Comparison of ENCODE assay signal across 7 mouse cellular contexts in genomic region chr4:98887148-98887547, GRCm38 (mm10). TPM values are rescaled to one million over a fixed set of nuclear protein-coding genes. Genes with fewer than 3 reads are reported as not detected.
A peak's percentile ranks its signal among the peaks of the same experiment; 100 is the strongest.
DNase-seq lines count a peak whose midpoint lies in the region; ATAC-seq and TF ChIP-seq lines count a peak whose summit lies in the region.

No protein-coding gene starts in this region.

- DNase-seq in MEL (ENCODE audit: low read depth, low spot score): peak; percentile 52
- DNase-seq in adrenal gland, postnatal 36 days: peak; percentile 21 to 55
- peak; percentile 85 for DNase-seq in embryonic facial prominence, embryonic 14.5 days (ENCODE audit: low spot score)
- DNase-seq in layer of hippocampus, adult 9-10 months (ENCODE audit: low spot score): peak; percentile 47
- DNase-seq in lung, postnatal 25 days (ENCODE audit: low spot score): peak; percentile 57
- peak; percentile 39 to 56 for DNase-seq in right cerebral cortex, postnatal 10 days (ENCODE audit: low spot score in 2 of 2)

- no peaks in the 10 kb centered on the region for H3K9me3 ChIP-seq in MEL (replicated peaks; ENCODE audit: insufficient read depth, low read length)
- no peaks in the 10 kb centered on the region for H3K9me3 ChIP-seq in embryonic facial prominence, embryonic 14.5 days (ENCODE audit: control insufficient read depth, low read length)
- H3K9me3 ChIP-seq in hindbrain, embryonic 13.5 days: no peaks in the 10 kb centered on the region

- H3K79me2 ChIP-seq in MEL (ENCODE audit: control insufficient read depth, insufficient read depth, low read length, poor library complexity): no peaks in the 10 kb centered on the region

- TF ChIP-seq POLR2A in MEL (IDR thresholded peaks at IDR 0.05; ENCODE audit: control insufficient read depth in 1 of 2, insufficient read depth in 1 of 2, low read depth in 1 of 2, low read length in 2 of 2, poor library complexity in 1 of 2): no peak

- H3K4me3 ChIP-seq in MEL (ENCODE audit: control insufficient read depth in 1 of 2, insufficient read depth in 1 of 2, low read depth in 2 of 2, low read length in 2 of 2): no peak overlapping the region
- H3K4me3 ChIP-seq in embryonic facial prominence, embryonic 14.5 days (ENCODE audit: low read depth, low read length): no peak overlapping the region
- no peak overlapping the region for H3K4me3 ChIP-seq in hindbrain, embryonic 13.5 days

- no peaks in the 10 kb centered on the region for H3K4me1 ChIP-seq in MEL (ENCODE audit: control insufficient read depth in 1 of 2, insufficient read depth in 2 of 2, low read length in 2 of 2)
- no peaks in the 10 kb centered on the region for H3K4me1 ChIP-seq in embryonic facial prominence, embryonic 14.5 days (ENCODE audit: control insufficient read depth, insufficient read depth, low read length)
- H3K4me1 ChIP-seq in hindbrain, embryonic 13.5 days (replicated peaks): no peaks in the 10 kb centered on the region

- H3K4me2 ChIP-seq in embryonic facial prominence, embryonic 14.5 days (ENCODE audit: low read depth, low read length): no peak overlapping the region
- no peak overlapping the region for H3K4me2 ChIP-seq in hindbrain, embryonic 13.5 days

- TF ChIP-seq CTCF in MEL (IDR thresholded peaks at IDR 0.05 in 2 of 3, conservative IDR thresholded peaks at IDR 0.05 in 1 of 3; ENCODE audit: control insufficient read depth in 1 of 3, insufficient read depth in 1 of 3, low read depth in 2 of 3, low read length in 3 of 3, poor library complexity in 1 of 3, severe bottlenecking in 1 of 3): peak; percentile 61 to 73 (median 65)

- no peak for TF ChIP-seq EP300 in MEL (IDR thresholded peaks at IDR 0.05; ENCODE audit: low read depth in 1 of 2, low read length in 2 of 2)

- H3K36me3 ChIP-seq in MEL (ENCODE audit: control insufficient read depth in 1 of 2, insufficient read depth in 2 of 2, low read length in 2 of 2): no peaks in the 10 kb centered on the region
- H3K36me3 ChIP-seq in embryonic facial prominence, embryonic 14.5 days (ENCODE audit: control insufficient read depth, insufficient read depth, low read length): no peaks in the 10 kb centered on the region
- no peaks in the 10 kb centered on the region for H3K36me3 ChIP-seq in hindbrain, embryonic 13.5 days

- ATAC-seq in embryonic facial prominence, embryonic 14.5 days (ENCODE audit: low read depth): peak; percentile 74
- ATAC-seq in hindbrain, embryonic 13.5 days (ENCODE audit: low FRiP score): peak; percentile 83; the same call in 1 of the 2 replicates

- no peak overlapping the region for H3K27ac ChIP-seq in MEL (ENCODE audit: control insufficient read depth, low read depth, low read length)
- no peak overlapping the region for H3K27ac ChIP-seq in embryonic facial prominence, embryonic 14.5 days (replicated peaks; ENCODE audit: low read depth, low read length)
- H3K27ac ChIP-seq in hindbrain, embryonic 13.5 days: no peak overlapping the region

- 17% methylated on average over 10 of the region's 10 CpGs for WGBS in embryonic facial prominence, embryonic 14.5 days
- WGBS in hindbrain, embryonic 13.5 days: 21% methylated on average over 10 of the region's 10 CpGs

- no peak overlapping the region for H3K9ac ChIP-seq in MEL (ENCODE audit: control insufficient read depth, low read depth, low read length, poor library complexity, severe bottlenecking)
- no peak overlapping the region for H3K9ac ChIP-seq in embryonic facial prominence, embryonic 14.5 days (ENCODE audit: low read depth, low read length)
- no peak overlapping the region for H3K9ac ChIP-seq in hindbrain, embryonic 13.5 days

- TF ChIP-seq RAD21 in MEL (IDR thresholded peaks at IDR 0.05; ENCODE audit: low read depth, low read length): peak; percentile 79

- no peaks in the 10 kb centered on the region; a peak in 1 of 4 replicates for H3K27me3 ChIP-seq in MEL (ENCODE audit: control insufficient read depth in 1 of 2, insufficient read depth in 2 of 2, low read length in 2 of 2)
- no peaks in the 10 kb centered on the region for H3K27me3 ChIP-seq in embryonic facial prominence, embryonic 14.5 days (replicated peaks; ENCODE audit: control insufficient read depth, insufficient read depth, low read length)
- no peaks in the 10 kb centered on the region for H3K27me3 ChIP-seq in hindbrain, embryonic 13.5 days

TF ChIP-seq in MEL, 35 proteins besides CTCF, POLR2A, EP300 and RAD21:
- no peak for TF ChIP-seq SIN3A (IDR thresholded peaks at IDR 0.05; ENCODE audit: low read length)
- peak; percentile 48; the same call in 1 of the 2 replicates for TF ChIP-seq TBP (IDR thresholded peaks at IDR 0.05; ENCODE audit: low read depth, low read length)
- no peak for TF ChIP-seq RCOR1 (IDR thresholded peaks at IDR 0.05; ENCODE audit: low read depth, low read length)
- peak; percentile 47 for TF ChIP-seq ZC3H11A (IDR thresholded peaks at IDR 0.05; ENCODE audit: low read depth, low read length)
- no peak for TF ChIP-seq TAL1 (IDR thresholded peaks at IDR 0.05; ENCODE audit: low read length)
- TF ChIP-seq MAZ (IDR thresholded peaks at IDR 0.05; ENCODE audit: low read depth, low read length): 0 out of 2 replicates have a peak, but pooled peaks have one; percentile 28
- TF ChIP-seq MEF2A (IDR thresholded peaks at IDR 0.05; ENCODE audit: extremely low read depth, insufficient replicate concordance, low read depth, low read length, poor library complexity, severe bottlenecking): no peak
- TF ChIP-seq SMC3 (IDR thresholded peaks at IDR 0.05; ENCODE audit: low read depth, low read length): peak; percentile 65

RNA-seq across cellular contexts. Expression of gene Usp1, which starts 36.5 kb away (rescaled TPM):
- 68.6 and 70.1 TPM in 2 replicates for total RNA-seq in MEL (2012; rRNA removed)
- 100 to 1,000 TPM in 1 of 2 experiments, not detected in 1; 128 TPM for polyA plus RNA-seq in MEL (2012; ENCODE audit: insufficient read depth in 1 of 2, insufficient read length in 2 of 2, low read depth in 1 of 2, low replicate concordance in 2 of 2, missing spikeins in 1 of 2)
- total RNA-seq in adrenal gland, postnatal 36 days (2021): 10 to 100 TPM; 31.9 to 35.5 TPM
- polyA plus RNA-seq in embryonic facial prominence, embryonic 14.5 days (2014; fragmentation: Nextera tagmentation; extraction: Ambion mirVana): 95.2 and 97.5 TPM in 2 replicates
- polyA plus RNA-seq in hindbrain, embryonic 13.5 days (2015; fragmentation: Nextera tagmentation; extraction: Ambion mirVana): 32.0 and 37.5 TPM in 2 replicates
